Mouse (Mus musculus): ENCODE results near the gene Zfp935.
A peak's percentile ranks its signal among the peaks of the same experiment; 100 is the strongest.
"Not testable (repeated sequence)": the region's sequence is repeated elsewhere in the genome, so short reads cannot be mapped to it uniquely, and the experiment has no call there.

The Zfp935 gene

DNA sequence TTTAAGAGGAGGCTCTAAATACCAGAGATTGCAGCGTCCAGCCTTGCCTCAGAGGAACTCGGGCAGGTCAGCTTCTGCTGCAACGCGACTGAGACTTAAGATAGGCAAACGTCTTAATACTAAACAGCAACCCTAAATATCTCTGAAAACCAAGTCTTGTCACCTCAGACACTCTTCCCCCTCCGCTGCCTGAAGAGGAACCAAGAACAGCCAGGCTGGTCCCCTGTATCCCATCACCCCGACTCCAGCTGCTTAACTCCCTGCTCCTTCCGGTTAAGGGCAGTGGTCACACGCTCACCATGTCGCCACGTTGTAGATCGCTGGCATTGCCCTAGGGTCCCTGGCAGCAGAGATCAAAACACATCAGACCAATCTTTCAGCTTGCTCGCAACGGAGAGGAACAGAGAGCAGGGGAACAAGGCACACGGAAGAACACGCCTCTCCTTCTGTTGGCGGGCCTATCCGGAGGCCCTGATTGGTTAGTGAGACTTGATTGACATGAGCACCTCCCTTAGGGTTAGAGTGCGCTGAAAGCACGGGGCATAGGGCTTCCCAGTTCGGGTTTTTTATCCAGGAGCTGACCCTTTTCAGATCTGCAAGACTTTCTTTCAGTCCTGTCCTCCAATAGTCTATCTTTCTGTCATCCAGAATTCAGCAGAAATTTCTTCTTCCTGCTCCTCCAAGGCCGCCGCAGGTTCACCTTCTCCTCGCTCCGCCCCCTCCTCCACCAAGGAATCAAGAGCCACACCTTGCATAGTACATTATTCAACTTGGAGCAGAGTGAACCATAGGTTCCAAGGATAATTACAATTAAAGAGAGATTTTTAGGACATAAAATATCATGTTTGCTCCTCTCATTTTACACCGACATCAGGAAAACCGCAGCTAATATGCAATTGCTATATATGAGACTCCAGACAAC is at the start of gene Zfp935:
Gene Zfp935 (minus strand): TSS at position 323 of the 922 bp plus-strand sequence.
- peak; percentile 33 to 55 for DNase-seq (ENCODE audit: low spot score in 2 of 2)

- DNase-seq (ENCODE audit: low spot score in 2 of 2), result not testable (repeated sequence)
These were observed 12.8 kb upstream of the Zfp935 start, which contains the start of gene Zfp934 for GRCm38 (mm10) chr13:62571099-62571498. Gene Zfp934 (minus strand): TSS chr13:62571199.

- peak in 1 of 2 experiments; percentile 8 for DNase-seq (ENCODE audit: low spot score in 2 of 2)
These were observed 3.4 kb upstream of the Zfp935 start for GRCm38 (mm10) chr13:62561696-62562095.

DNA sequence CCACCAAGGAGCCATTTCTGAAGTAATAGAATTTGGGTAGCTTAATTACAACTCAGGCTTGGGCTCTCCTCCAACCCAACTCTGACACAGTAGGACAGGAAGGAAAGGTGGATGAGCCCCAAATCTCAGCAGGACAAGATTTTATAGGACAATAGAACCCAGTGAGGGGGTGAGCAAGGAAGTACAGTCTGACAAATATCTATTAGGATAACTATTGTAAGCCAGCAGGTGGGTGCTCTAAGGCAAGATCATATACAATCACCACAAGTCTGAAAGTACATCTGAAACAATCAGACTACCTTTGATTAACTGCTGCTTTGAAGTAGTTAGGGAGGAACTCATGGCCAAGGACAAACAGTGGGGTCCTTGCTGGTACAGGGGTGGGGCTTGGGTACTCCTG is 28.2 kb downstream of the Zfp935 start:
- DNase-seq (ENCODE audit: low spot score in 2 of 2), result not testable (repeated sequence)

- DNase-seq (ENCODE audit: low spot score in 2 of 2), result not testable (repeated sequence)
These were observed 47.5 kb downstream of the Zfp935 start for GRCm38 (mm10) chr13:62510641-62511420.

DNA sequence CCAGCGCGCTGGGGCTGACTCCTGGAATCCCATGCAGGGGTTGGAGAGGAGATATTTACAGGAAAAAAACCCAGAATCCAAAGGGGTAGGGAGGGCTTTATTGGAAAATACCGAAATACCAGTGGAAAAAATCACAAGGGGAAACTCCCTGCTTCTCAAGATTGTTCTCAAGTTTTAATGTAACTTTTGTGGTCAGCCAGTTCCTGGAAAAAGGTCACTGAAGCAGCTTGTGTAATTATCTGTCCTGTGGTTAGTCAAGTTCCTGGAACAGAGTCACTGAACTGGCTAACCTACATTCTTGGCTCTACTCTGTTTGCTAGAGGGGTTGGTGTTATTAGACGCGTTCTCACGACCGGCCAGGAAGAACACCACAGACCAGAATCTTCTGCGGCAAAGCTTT is 85.7 kb downstream of the Zfp935 start:
- not testable (repeated sequence) for DNase-seq (ENCODE audit: low spot score in 2 of 2)

GRCm38 (mm10) chr13:62469947-62470346 is 88.4 kb downstream of the Zfp935 start:
- DNase-seq (ENCODE audit: low spot score in 2 of 2), result peak in 1 of 2 experiments; percentile 16

DNA sequence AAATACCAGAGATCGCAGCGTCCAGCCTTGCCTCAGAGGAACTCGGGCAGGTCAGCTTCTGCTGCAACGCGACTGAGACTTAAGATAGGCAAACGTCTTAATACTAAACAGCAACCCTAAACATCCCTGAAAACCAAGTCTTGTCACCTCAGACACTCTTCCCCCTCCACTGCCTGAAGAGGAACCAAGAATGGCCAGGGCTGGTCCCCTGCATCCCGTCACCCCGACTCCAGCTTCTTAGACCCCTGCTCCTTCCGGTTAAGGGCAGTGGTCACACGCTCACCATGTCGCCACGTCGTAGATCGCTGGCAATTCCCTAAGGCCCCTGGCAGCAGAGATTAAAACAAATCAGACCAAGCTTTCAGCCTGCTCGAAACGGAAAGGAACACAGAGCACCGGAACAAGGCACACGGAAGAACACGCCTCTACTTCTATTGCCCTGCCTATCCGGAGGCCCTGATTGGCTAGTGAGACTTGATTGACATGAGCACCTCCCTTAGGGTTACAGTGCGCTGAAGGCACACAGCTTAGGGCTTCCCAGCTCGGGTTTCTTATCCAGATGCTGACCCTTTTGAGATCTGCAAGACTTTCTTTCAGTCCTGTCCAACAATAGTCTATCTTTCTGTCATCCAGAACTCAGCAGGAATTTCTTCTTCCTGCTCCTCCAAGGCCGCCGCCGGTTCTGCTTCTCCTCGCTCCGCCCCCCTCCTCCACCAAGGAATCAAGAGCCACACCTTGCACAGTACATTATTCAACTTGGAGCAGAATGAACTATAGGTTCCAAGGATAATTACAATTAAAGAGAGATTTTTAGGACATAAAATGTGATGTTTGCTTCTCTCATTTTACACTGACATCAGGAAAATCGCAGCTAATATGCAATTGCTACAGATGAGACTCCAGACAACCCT is 91.6 kb downstream of the Zfp935 start, which contains the start of gene Gm49359:
Gene Gm49359 (minus strand): TSS at position 409 of the 911 bp plus-strand sequence.
- peak; percentile 39 to 79 for DNase-seq (ENCODE audit: low spot score in 2 of 2)
